Mouse (Mus musculus) brain, embryonic 14.5 days (tissue): Measurements from ENCODE around the gene Pknox2.

ENCODE experiments used
- CTCF ChIP-seq: fragments of 200-500 bp; IDR thresholded peaks from 2 replicates; pipeline ENCODE4 v1.5.1; 2012; ENCODE audit warnings: inconsistent platforms, mild to moderate bottlenecking, moderate library complexity, borderline replicate concordance; ENCODE audit not compliant: insufficient read depth, insufficient read length; ENCODE audit errors: extremely low read depth
- POLR2A ChIP-seq: fragments of 200-500 bp; IDR thresholded peaks from 2 replicates; pipeline ENCODE4 v1.6.1; 2012; ENCODE audit warnings: mild to moderate bottlenecking, inconsistent platforms, borderline replicate concordance; ENCODE audit not compliant: poor library complexity, insufficient read depth, insufficient read length, severe bottlenecking; ENCODE audit errors: extremely low read depth

DNA sequence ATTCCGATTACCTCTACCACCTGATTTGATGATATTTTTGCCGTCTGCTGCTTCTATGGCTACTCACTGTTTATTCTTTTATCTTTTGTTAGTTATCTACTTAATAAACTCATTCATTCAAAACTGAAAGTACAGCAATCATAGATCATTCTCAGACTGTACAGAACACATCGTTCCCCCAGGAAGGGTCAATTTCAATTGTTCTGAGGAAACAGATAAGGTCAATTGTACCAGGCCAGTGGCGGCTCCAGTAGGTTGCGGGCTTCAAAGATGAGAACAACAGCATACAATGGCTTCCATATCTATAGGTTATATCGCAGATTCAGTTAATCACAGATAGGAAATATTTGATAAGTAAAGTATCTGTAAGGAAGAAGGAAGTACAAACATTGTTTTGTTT lies 66.9 kb downstream of the Pknox2 start:
- no peak for TF ChIP-seq CTCF
- TF ChIP-seq POLR2A: no peak
